Mouse (Mus musculus) layer of hippocampus, adult 9-10 months (tissue): ENCODE results near the gene Rcc2.

Source experiments
- DNase-seq: peaks from one replicate; pipeline ENCODE4 v3.0.0; 2022; ENCODE audit warnings: low spot score

Gene Rcc2

DNA sequence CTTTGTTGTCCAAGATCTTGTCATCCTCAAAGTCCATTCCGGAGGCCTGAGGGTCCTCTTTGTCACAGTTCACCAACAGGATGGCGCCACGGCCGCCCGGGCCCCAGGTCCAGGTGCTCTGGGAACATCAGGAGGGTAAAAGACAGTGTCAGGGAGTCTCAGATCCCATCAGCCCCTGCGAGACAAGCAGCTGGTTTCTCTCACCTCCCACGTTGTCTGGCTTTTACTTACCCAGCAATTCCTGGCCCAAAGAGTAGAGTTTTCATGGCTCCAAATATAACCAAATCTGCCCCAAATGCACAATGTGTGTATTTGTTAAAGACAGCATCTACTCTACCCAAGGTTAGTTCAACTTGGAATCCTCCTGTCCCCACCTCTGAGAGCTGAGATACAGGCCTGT, 61.3 kb downstream of the Rcc2 start:
- no peak for DNase-seq

DNA sequence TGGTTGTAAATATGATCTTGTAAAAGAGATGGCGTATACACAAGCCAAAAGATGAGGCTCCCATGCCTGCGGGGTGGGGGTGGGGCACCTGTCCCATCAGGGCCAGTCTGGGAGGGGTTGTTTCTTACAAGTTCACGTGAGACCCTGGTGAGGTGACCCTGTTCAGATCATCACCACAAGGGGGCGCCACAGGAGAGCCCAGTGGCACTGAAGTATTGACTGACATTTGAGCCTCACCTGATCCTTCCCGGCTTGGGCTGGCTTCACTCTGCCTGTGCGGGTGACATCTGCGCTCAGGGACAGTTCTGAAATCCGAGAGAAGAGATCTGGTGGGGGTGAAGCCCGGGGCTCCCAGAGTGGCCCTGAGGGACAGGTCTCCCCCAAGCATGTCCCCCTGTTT, 62.8 kb downstream of the Rcc2 start:
- no peak for DNase-seq

DNA sequence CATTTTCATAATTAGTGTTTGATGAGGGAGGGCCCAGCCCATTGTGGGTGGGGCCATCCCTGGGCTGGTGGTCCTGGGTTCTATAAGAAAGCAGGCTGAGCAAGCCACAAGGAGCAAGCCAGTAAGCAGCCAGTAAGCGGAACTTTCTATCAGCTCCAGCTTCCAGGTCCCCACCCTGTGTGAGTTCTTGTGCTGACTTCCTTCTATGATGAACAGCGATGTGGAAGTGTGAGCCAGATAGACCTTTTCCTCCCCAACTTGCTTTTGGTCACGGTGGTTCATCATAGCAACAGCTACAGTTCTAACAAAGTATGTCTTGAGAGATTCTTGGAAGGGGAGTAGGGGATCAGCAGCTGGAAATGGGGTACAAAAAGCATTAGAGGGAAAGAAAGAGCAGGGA, 65.6 kb downstream of the Rcc2 start:
- no peak for DNase-seq

DNA sequence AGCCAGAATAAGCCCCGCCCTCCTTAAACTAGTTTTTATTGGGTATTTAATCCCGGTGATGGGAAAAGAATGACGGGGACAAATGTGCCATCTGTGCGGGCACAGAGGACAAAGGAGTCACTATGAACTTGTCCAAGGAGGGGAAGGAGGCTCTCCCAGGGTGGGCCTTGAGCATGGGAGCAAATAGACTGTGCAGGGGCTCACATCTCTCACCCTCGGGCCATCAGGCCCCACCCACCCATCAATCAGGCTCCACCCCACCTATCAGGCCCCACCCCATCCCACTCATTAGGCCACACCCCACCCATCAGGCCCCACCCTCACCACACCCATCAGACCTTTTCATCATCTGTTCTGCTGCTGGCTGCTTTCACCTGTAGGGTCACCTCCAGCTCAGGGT, 68.6 kb downstream of the Rcc2 start:
- DNase-seq: no peak

DNA sequence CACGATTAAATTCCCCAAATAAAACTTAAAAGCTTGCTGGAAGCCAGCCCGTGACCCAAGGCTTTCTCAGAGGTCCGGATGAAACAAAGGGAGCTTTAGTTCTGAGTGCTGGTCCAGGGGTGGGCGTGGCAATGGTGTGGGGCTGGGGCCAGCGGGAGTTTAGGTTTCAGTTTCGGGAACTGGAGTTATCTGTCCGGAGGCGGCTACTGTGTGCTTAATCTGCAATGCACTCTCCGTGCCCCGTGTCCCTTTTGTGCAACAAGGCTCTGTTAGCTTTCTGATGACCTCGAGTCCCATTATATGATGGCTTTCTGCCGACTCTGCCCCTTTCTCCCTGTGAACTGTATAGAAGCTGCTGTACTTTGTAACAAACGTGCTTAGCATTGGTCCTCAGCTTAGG, 70.1 kb downstream of the Rcc2 start:
- no peak for DNase-seq

DNA sequence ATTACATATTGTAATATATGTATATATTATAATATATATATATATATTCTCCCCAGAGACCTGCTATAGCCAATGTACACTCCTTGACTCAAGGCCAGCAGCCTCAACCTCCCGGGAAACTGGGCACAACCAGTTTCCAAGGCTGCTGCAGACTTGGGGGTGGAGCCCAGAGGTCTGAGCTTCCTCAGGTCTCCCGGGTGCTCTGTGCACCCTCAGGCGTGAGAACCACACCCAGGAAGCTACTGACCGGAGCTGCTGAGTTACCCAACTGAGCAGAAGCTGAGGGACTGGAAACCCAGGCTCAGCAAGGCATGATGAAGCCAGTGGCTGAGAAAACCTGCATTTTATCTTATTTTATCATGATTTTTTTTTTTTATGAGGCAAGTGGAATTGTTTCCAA, 70.8 kb downstream of the Rcc2 start:
- no peak for DNase-seq
